Mouse (Mus musculus): ENCODE results near the gene Rlbp1. TPM values are rescaled to one million over a fixed set of nuclear protein-coding genes. Genes with fewer than 3 reads are reported as not detected.
A peak's percentile ranks its signal among the peaks of the same experiment; 100 is the strongest.

Gene Rlbp1
- polyA plus RNA-seq, 1 experiment, result 2.8 TPM

DNA sequence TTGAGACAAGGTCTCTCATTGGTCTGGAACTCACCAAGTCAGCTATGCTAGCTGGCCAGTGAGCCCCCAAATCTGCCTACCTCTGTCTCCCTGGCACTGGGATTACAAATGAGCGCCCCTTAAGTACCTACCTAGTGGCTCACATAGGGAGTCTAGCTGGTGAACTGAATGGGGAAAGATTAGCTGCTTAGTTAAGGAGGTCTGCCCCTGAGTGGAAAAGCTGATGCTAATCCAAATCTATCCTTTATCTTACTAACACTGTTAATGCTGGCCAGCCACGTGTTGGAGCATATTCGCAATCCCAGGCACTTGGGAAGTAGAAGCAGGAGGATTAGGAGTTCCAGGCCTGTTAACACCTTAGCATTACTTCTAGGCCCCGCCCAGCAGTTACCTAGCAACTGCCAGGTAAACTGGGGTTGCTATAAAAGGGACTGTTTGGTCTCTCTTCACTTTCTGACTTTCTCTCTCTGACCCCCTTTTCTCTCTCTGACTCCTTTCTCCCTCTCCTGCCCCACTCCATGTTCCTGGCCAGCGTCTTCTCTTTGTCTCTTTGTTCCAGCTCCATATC, 3.4 kb upstream of the Rlbp1 start:
- Histone ChIP-seq H3K4me3 (ENCODE audit: low read depth, low read length) (no peak overlapping the region), H3K9ac (ENCODE audit: low read depth, poor library complexity, severe bottlenecking) (peak overlapping the region; percentile 11; the same call in 1 of the 2 replicates), H3K27ac (ENCODE audit: insufficient read depth, low read length) (peak overlapping the region; percentile 61), H3K27me3 (ENCODE audit: control insufficient read depth, insufficient read depth, low read length, poor library complexity, severe bottlenecking) (no peaks in the 10 kb centered on the region), H3K36me3 (ENCODE audit: control insufficient read depth, insufficient read depth, low read length, poor library complexity, severe bottlenecking) (no peaks in the 10 kb centered on the region), H3K4me1 (ENCODE audit: control insufficient read depth, insufficient read depth, low read length) (no peaks in the 10 kb centered on the region), H3K9me3 (replicated peaks; ENCODE audit: control insufficient read depth, insufficient read depth, low read length, poor library complexity, severe bottlenecking) (no peaks in the 10 kb centered on the region)
- TF ChIP-seq EP300 (IDR thresholded peaks at IDR 0.05; ENCODE audit: insufficient read depth, low read depth, low read length) (no peak), CTCF (IDR thresholded peaks at IDR 0.05; ENCODE audit: low read depth, low read length) (no peak), POLR2A (IDR thresholded peaks at IDR 0.05; ENCODE audit: insufficient read depth, low read length) (no peak)

GRCm38 (mm10) chr7:79388671-79389206, 1.9 kb upstream of the Rlbp1 start:
- peak overlapping the region; percentile 83 for H3K27ac ChIP-seq (ENCODE audit: insufficient read depth, low read length)
- no peaks in the 10 kb centered on the region for H3K36me3 ChIP-seq (ENCODE audit: control insufficient read depth, insufficient read depth, low read length, poor library complexity, severe bottlenecking)
- H3K4me1 ChIP-seq (ENCODE audit: control insufficient read depth, insufficient read depth, low read length), result no peaks in the 10 kb centered on the region
- TF ChIP-seq POLR2A (IDR thresholded peaks at IDR 0.05; ENCODE audit: insufficient read depth, low read length) (no peak), CTCF (IDR thresholded peaks at IDR 0.05; ENCODE audit: low read depth, low read length) (no peak), EP300 (IDR thresholded peaks at IDR 0.05; ENCODE audit: insufficient read depth, low read depth, low read length) (no peak)
- no peak overlapping the region; the same call in 1 of the 2 replicates for H3K4me3 ChIP-seq (ENCODE audit: low read depth, low read length)
- no peaks in the 10 kb centered on the region for H3K27me3 ChIP-seq (ENCODE audit: control insufficient read depth, insufficient read depth, low read length, poor library complexity, severe bottlenecking)
- peak overlapping the region; percentile 62 for H3K9ac ChIP-seq (ENCODE audit: low read depth, poor library complexity, severe bottlenecking)
- no peaks in the 10 kb centered on the region for H3K9me3 ChIP-seq (replicated peaks; ENCODE audit: control insufficient read depth, insufficient read depth, low read length, poor library complexity, severe bottlenecking)

GRCm38 (mm10) chr7:79387991-79388390, 1.1 kb upstream of the Rlbp1 start:
- peak overlapping the region; percentile 81 for H3K4me3 ChIP-seq (ENCODE audit: low read depth, low read length)
- H3K4me1 ChIP-seq (ENCODE audit: control insufficient read depth, insufficient read depth, low read length), result no peaks in the 10 kb centered on the region
- H3K9ac ChIP-seq (ENCODE audit: low read depth, poor library complexity, severe bottlenecking), result peak overlapping the region; percentile 62
- TF ChIP-seq EP300 (IDR thresholded peaks at IDR 0.05; ENCODE audit: insufficient read depth, low read depth, low read length) (no peak; the same call in 1 of the 2 replicates), CTCF (IDR thresholded peaks at IDR 0.05; ENCODE audit: low read depth, low read length) (no peak), POLR2A (IDR thresholded peaks at IDR 0.05; ENCODE audit: insufficient read depth, low read length) (peak; percentile 49)
- no peaks in the 10 kb centered on the region for H3K9me3 ChIP-seq (replicated peaks; ENCODE audit: control insufficient read depth, insufficient read depth, low read length, poor library complexity, severe bottlenecking)
- no peaks in the 10 kb centered on the region for H3K27me3 ChIP-seq (ENCODE audit: control insufficient read depth, insufficient read depth, low read length, poor library complexity, severe bottlenecking)
- H3K36me3 ChIP-seq (ENCODE audit: control insufficient read depth, insufficient read depth, low read length, poor library complexity, severe bottlenecking), result no peaks in the 10 kb centered on the region
- H3K27ac ChIP-seq (ENCODE audit: insufficient read depth, low read length), result peak overlapping the region; percentile 90

DNA sequence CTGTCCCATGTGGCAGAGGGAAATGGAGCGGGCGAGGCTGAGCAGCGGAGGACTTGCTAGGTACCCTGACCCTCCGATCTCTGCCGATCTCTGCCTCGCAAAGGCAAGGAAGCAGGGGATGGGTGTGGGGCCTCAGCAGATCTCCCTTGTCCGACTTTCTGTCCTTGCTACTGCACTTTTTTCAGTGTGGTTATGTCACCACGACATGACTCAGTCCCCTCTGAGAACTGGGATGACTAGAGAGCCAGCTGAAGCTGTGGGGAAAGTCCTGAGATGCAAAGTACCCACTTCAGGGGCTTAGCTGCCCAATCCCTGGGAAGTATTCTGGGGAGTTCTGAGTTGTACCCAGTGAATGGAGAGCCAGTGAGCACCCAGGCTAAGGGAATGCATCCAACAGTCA, 292 bp upstream of the Rlbp1 start:
- Histone ChIP-seq H3K9me3 (replicated peaks; ENCODE audit: control insufficient read depth, insufficient read depth, low read length, poor library complexity, severe bottlenecking) (no peaks in the 10 kb centered on the region), H3K4me3 (ENCODE audit: low read depth, low read length) (peak overlapping the region; percentile 46), H3K27me3 (ENCODE audit: control insufficient read depth, insufficient read depth, low read length, poor library complexity, severe bottlenecking) (no peaks in the 10 kb centered on the region), H3K27ac (ENCODE audit: insufficient read depth, low read length) (peak overlapping the region; percentile 90), H3K9ac (ENCODE audit: low read depth, poor library complexity, severe bottlenecking) (peak overlapping the region; percentile 62), H3K4me1 (ENCODE audit: control insufficient read depth, insufficient read depth, low read length) (no peaks in the 10 kb centered on the region), H3K36me3 (ENCODE audit: control insufficient read depth, insufficient read depth, low read length, poor library complexity, severe bottlenecking) (no peaks in the 10 kb centered on the region)
- TF ChIP-seq EP300 (IDR thresholded peaks at IDR 0.05; ENCODE audit: insufficient read depth, low read depth, low read length), result no peak
- no peak for TF ChIP-seq CTCF (IDR thresholded peaks at IDR 0.05; ENCODE audit: low read depth, low read length)
- no peak for TF ChIP-seq POLR2A (IDR thresholded peaks at IDR 0.05; ENCODE audit: insufficient read depth, low read length)

DNA sequence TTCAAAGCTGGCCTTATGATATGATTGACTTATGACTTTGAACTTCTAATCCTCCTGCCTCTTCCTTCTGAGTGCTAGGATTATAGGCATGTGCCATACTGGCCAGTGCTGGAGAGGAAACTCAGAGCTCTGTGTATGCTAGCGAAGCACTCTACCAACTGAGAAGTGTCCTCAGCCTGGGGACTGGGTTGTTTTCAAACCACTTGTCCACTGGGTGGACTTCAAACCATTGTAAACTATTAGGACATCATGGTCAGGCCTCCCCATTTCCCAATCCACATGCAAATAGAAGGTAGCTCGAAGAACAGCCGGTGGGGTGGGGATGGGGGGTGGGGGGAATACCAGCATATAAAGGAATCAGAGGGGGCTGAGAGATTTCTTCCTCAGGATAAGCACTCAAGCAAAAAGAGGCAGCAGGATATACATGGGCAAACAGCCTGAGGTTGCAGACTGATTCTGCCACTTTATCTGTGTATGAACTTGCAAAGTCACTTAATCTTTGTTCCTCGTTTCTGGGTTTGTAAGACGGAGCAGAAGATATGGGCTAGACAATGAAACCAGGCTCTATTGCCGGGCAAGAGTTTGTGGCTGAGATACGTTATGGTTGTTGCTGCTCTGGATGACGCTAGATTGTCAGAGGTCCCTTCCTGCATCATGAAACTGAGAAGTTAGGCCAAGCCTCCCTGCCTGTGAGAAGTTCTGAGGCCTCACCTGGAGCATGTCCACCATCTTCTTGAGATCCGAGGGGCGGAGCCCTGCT, 10.2 kb downstream of the Rlbp1 start:
- Histone ChIP-seq H3K36me3 (ENCODE audit: control insufficient read depth, insufficient read depth, low read length, poor library complexity, severe bottlenecking) (no peaks in the 10 kb centered on the region), H3K4me3 (ENCODE audit: low read depth, low read length) (no peak overlapping the region), H3K9me3 (replicated peaks; ENCODE audit: control insufficient read depth, insufficient read depth, low read length, poor library complexity, severe bottlenecking) (no peaks in the 10 kb centered on the region), H3K9ac (ENCODE audit: low read depth, poor library complexity, severe bottlenecking) (no peak overlapping the region), H3K4me1 (ENCODE audit: control insufficient read depth, insufficient read depth, low read length) (peaks cover 4% of the 10 kb centered on the region), H3K27ac (ENCODE audit: insufficient read depth, low read length) (no peak overlapping the region), H3K27me3 (ENCODE audit: control insufficient read depth, insufficient read depth, low read length, poor library complexity, severe bottlenecking) (no peaks in the 10 kb centered on the region)
- no peak for TF ChIP-seq CTCF (IDR thresholded peaks at IDR 0.05; ENCODE audit: low read depth, low read length)
- no peak for TF ChIP-seq EP300 (IDR thresholded peaks at IDR 0.05; ENCODE audit: insufficient read depth, low read depth, low read length)
- TF ChIP-seq POLR2A (IDR thresholded peaks at IDR 0.05; ENCODE audit: insufficient read depth, low read length), result no peak

GRCm38 (mm10) chr7:79375594-79375993, 11.3 kb downstream of the Rlbp1 start:
- Histone ChIP-seq H3K4me3 (ENCODE audit: low read depth, low read length) (peak overlapping the region; percentile 21), H3K27ac (ENCODE audit: insufficient read depth, low read length) (no peak overlapping the region), H3K36me3 (ENCODE audit: control insufficient read depth, insufficient read depth, low read length, poor library complexity, severe bottlenecking) (no peaks in the 10 kb centered on the region), H3K9me3 (replicated peaks; ENCODE audit: control insufficient read depth, insufficient read depth, low read length, poor library complexity, severe bottlenecking) (no peaks in the 10 kb centered on the region), H3K27me3 (ENCODE audit: control insufficient read depth, insufficient read depth, low read length, poor library complexity, severe bottlenecking) (no peaks in the 10 kb centered on the region), H3K9ac (ENCODE audit: low read depth, poor library complexity, severe bottlenecking) (no peak overlapping the region; the same call in 1 of the 2 replicates), H3K4me1 (ENCODE audit: control insufficient read depth, insufficient read depth, low read length) (peaks cover 4% of the 10 kb centered on the region)
- TF ChIP-seq POLR2A (IDR thresholded peaks at IDR 0.05; ENCODE audit: insufficient read depth, low read length) (no peak), CTCF (IDR thresholded peaks at IDR 0.05; ENCODE audit: low read depth, low read length) (no peak), EP300 (IDR thresholded peaks at IDR 0.05; ENCODE audit: insufficient read depth, low read depth, low read length) (no peak)
